Mouse (Mus musculus): Measurements from ENCODE around the gene Miox.

The Miox gene

GRCm38 (mm10) chr15:89363051-89363450 is 28.9 kb downstream of the Miox start:
- DNase-seq (ENCODE audit: low read depth, low spot score): no peak

GRCm38 (mm10) chr15:89365141-89365551 is 30.9 kb downstream of the Miox start:
- DNase-seq (ENCODE audit: low read depth, low spot score): no peak

GRCm38 (mm10) chr15:89372068-89372467 is 37.9 kb downstream of the Miox start:
- no peak for DNase-seq (ENCODE audit: low read depth, low spot score)

GRCm38 (mm10) chr15:89372536-89372935 is 38.3 kb downstream of the Miox start:
- no peak for DNase-seq (ENCODE audit: low read depth, low spot score)

GRCm38 (mm10) chr15:89373027-89373761 is 39.0 kb downstream of the Miox start:
- peak; percentile 96 for DNase-seq (ENCODE audit: low read depth, low spot score)

- DNase-seq (ENCODE audit: low read depth, low spot score): peak; percentile 92
Measured at GRCm38 (mm10) chr15:89373762-89374248, 39.6 kb downstream of the Miox start, which contains the start of gene Sco2. TSS of gene Sco2 (minus strand) at chr15:89373846.

- no peak for DNase-seq (ENCODE audit: low read depth, low spot score)
Measured at GRCm38 (mm10) chr15:89374340-89374739, 40.1 kb downstream of the Miox start.

- DNase-seq (ENCODE audit: low read depth, low spot score): no peak
Measured at GRCm38 (mm10) chr15:89374801-89375534, 40.8 kb downstream of the Miox start.

- no peak for DNase-seq (ENCODE audit: low read depth, low spot score)
Measured at GRCm38 (mm10) chr15:89376040-89376439, 41.8 kb downstream of the Miox start.

- DNase-seq (ENCODE audit: low read depth, low spot score): no peak
Measured at GRCm38 (mm10) chr15:89376957-89377356, 42.8 kb downstream of the Miox start, which contains the start of gene Tymp. TSS of gene Tymp (minus strand) at chr15:89377039.

- DNase-seq (ENCODE audit: low read depth, low spot score): no peak
Measured at GRCm38 (mm10) chr15:89377362-89377761, 43.2 kb downstream of the Miox start.

GRCm38 (mm10) chr15:89377938-89378828 is 44.0 kb downstream of the Miox start:
- no peak for DNase-seq (ENCODE audit: low read depth, low spot score)

GRCm38 (mm10) chr15:89378831-89379401 is 44.7 kb downstream of the Miox start, which contains the start of gene Odf3b:
TSS of gene Odf3b (minus strand) at chr15:89379282.
- DNase-seq (ENCODE audit: low read depth, low spot score): peak; percentile 39

GRCm38 (mm10) chr15:89379429-89379828 is 45.2 kb downstream of the Miox start:
- DNase-seq (ENCODE audit: low read depth, low spot score): no peak

- no peak for DNase-seq (ENCODE audit: low read depth, low spot score)
Measured at GRCm38 (mm10) chr15:89384617-89385016, 50.4 kb downstream of the Miox start, which contains the start of gene Klhdc7b. TSS of gene Klhdc7b (plus strand) at chr15:89384917.

All from CD4-positive, CD25-positive, alpha-beta regulatory T cell, adult 2 months (primary cell).